Mouse (Mus musculus) C2C12 (cell line): ENCODE results near the gene Gm30737. TPM values are rescaled to one million over a fixed set of nuclear protein-coding genes. Genes with fewer than 3 reads are reported as not detected.
"Not testable (repeated sequence)": the region's sequence is repeated elsewhere in the genome, so short reads cannot be mapped to it uniquely, and the experiment has no call there.

Experiments
- H3K27me3 ChIP-seq: one replicate; pipeline ENCODE4 v1.6.1; 2011; ENCODE audit not compliant: control insufficient read depth, insufficient read depth, insufficient read length
- H3K36me3 ChIP-seq: one replicate; pipeline ENCODE4 v1.6.1; 2011; ENCODE audit not compliant: control insufficient read depth, insufficient read depth
- H3K4me3 ChIP-seq: one replicate; pipeline ENCODE4 v1.5.1; 2011; ENCODE audit warnings: mild to moderate bottlenecking, control low read depth; ENCODE audit not compliant: poor library complexity, insufficient read depth, severe bottlenecking
- H3K79me2 ChIP-seq: one replicate; pipeline ENCODE4 v1.6.1; 2011; ENCODE audit not compliant: control insufficient read depth, insufficient read depth
- H3K79me3 ChIP-seq: one replicate; pipeline ENCODE4 v1.6.1; 2011; ENCODE audit warnings: low read depth, control low read depth
- H3ac ChIP-seq: one replicate; pipeline ENCODE3; 2011; ENCODE audit warnings: low read depth; ENCODE audit not compliant: control insufficient read depth, insufficient read length
- long read RNA-seq, 2 experiments: library from polyadenylated mRNA; unstranded; transcript quantifications; one replicate each; pipeline ENCODE4 v2.0.0; 2019 to 2020
- polyA plus RNA-seq: library from polyadenylated mRNA; unstranded; fragments of >200 nt; fragmentation: generic; extraction: Trizol; gene quantifications from one replicate; pipeline ENCODE4 v1.2.1, GENCODE M21; 2012; ENCODE audit warnings: missing spikeins

The Gm30737 gene
- polyA plus RNA-seq: not detected
- long read RNA-seq, experiment 1: 0 reads
- long read RNA-seq, experiment 2: 0 reads

DNA sequence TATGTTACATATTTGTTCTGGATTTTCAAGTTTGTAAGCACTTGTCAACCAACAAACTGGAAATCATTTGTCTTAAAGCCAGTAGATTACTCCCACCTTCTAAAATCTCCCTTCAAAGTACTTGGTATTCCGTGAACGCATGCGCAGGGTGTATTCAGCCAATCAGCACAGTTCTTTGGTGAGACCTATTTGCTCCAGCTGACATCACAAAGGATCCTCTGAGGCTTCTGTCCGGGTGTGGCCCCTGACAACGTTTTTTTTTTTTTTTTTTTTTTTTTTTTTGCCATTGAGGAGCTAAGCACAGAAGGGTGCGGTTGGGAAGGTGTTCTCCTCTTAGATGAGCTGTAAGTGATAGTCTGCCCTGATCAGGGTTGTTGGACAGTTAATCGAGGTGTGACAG is at the start of gene Gm30737:
Gene Gm30737, plus strand, starts transcription at position 301 of the 400 bp plus-strand sequence.
- H3K36me3 ChIP-seq, H3K79me2 ChIP-seq: not testable (repeated sequence)

More for the DNA sequence above, at the start of gene Gm30737:
- H3K27me3 ChIP-seq, H3K4me3 ChIP-seq, H3K79me3 ChIP-seq, H3ac ChIP-seq: not testable (repeated sequence)
